Mouse (Mus musculus): Measurements from ENCODE around the gene Ephb2. TPM values are rescaled to one million over a fixed set of nuclear protein-coding genes. Genes with fewer than 3 reads are reported as not detected.

Gene Ephb2
- total and polyA plus RNA-seq, 3 experiments: 0.08 TPM; not detected in 2

DNA sequence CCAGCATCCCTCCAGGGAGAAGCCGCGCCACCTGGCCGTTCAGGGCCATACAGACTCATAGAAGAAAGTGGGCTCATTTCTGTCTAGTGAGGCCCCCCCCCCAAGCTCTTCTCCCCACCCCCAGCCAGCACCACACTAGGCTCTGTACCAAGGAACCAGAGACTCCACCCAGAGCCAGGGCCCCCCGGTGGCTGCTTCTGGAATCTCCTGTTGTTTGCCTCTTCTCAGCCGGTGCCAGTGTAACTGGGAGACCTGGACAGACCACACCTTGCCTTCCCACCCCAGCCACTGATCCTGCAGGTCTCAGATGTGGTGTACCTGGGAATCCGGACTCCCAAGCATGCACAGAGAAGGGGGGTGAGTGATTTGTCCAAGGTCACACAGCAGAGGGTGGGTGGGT is 151.3 kb downstream of the Ephb2 start:
- dilution Hi-C loops (cut with MboI; ENCODE audit: extremely low pct_ligation_motif_present, extremely low pct_unique_long_range_greater_than_20kb, low sequenced_read_pairs) (no loop called here), in situ Hi-C loops (cut with MboI; ENCODE audit: low pct_ligation_motif_present, low pct_unique_long_range_greater_than_20kb, low sequenced_read_pairs) (no loop called here)
- TF ChIP-seq UBTF (IDR thresholded peaks at IDR 0.05; ENCODE audit: low read depth, low read length) (no peak), CTCF (conservative IDR thresholded peaks at IDR 0.05 in 1 of 2, IDR thresholded peaks at IDR 0.05 in 1 of 2; ENCODE audit: low read depth in 2 of 2, low read length in 2 of 2) (peak in 1 of 2 experiments; percentile 32; a peak in 2 of 4 replicates), SMC3 (IDR thresholded peaks at IDR 0.05; ENCODE audit: low read depth, low read length) (peak; percentile 14; the same call in 1 of the 2 replicates)
- Histone ChIP-seq H3K27me3 (replicated peaks) (peaks cover 10% of the 10 kb centered on the region), H3K4me1 (ENCODE audit: control insufficient read depth in 1 of 2, insufficient read depth in 2 of 2) (peaks cover 0 to 54% of the 10 kb centered on the region in 2 experiments; a peak in 2 of 4 replicates), H3K79me2 (replicated peaks; ENCODE audit: control insufficient read depth, extremely low read depth, insufficient read depth, poor library complexity, severe bottlenecking) (no peaks in the 10 kb centered on the region), H3K4me3 (replicated peaks in 1 of 3; ENCODE audit: low read depth in 2 of 3, low read length in 2 of 3, poor library complexity in 1 of 3) (no peak overlapping the region), H3K9me3 (replicated peaks; ENCODE audit: low read length) (no peaks in the 10 kb centered on the region), H3K36me3 (replicated peaks in 1 of 2; ENCODE audit: control insufficient read depth in 1 of 2, insufficient read depth in 1 of 2, low read length in 1 of 2) (no peaks in the 10 kb centered on the region), H3K27ac (ENCODE audit: insufficient read depth, low read depth) (no peak overlapping the region), H3K9ac (ENCODE audit: insufficient read depth, low read depth) (no peak overlapping the region), H3K4me2 (ENCODE audit: insufficient read depth, low read depth, poor library complexity, severe bottlenecking) (no peak overlapping the region)
- DNase-seq (ENCODE audit: extremely low read depth): no peak

DNA sequence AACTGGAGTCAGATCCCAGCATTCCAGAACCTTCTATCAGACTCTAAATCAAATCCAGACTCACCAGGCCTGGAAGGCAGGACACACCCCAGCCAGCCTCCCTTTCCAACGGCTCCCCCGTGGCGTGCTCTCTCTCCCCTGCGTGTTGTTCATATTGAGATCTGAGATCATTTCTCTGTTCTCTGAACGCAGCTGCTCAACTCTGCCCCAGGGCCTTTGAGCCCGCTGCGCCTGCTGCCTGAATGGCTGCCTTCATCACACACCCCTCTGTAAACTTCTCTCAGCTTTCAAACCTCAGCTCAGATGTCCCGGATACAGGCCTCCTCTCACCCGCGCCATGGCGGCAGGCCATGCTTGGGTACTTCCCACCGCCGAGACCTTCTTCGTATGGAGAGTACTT is 155.1 kb downstream of the Ephb2 start:
- no peak overlapping the region for H3K27ac ChIP-seq (ENCODE audit: insufficient read depth, low read depth)
- DNase-seq (ENCODE audit: extremely low read depth): no peak
- dilution Hi-C loops (cut with MboI; ENCODE audit: extremely low pct_ligation_motif_present, extremely low pct_unique_long_range_greater_than_20kb, low sequenced_read_pairs) (no loop called here), in situ Hi-C loops (cut with MboI; ENCODE audit: low pct_ligation_motif_present, low pct_unique_long_range_greater_than_20kb, low sequenced_read_pairs) (no loop called here)
- no peak for TF ChIP-seq RCOR1 (conservative IDR thresholded peaks at IDR 0.05; ENCODE audit: low read depth, low read length)
- no peak for TF ChIP-seq MAZ (IDR thresholded peaks at IDR 0.05; ENCODE audit: low read depth, low read length)
- TF ChIP-seq JUN (IDR thresholded peaks at IDR 0.05; ENCODE audit: insufficient read depth, low read depth, low read length): no peak
- TF ChIP-seq ETS1 (conservative IDR thresholded peaks at IDR 0.05; ENCODE audit: low read depth, low read length): no peak
- no peak for TF ChIP-seq MAX (IDR thresholded peaks at IDR 0.05; ENCODE audit: low read length)
- no peak for TF ChIP-seq RAD21 (IDR thresholded peaks at IDR 0.05; ENCODE audit: low read depth, low read length)
- H3K27me3 ChIP-seq (replicated peaks): peaks cover 32% of the 10 kb centered on the region
- H3K4me2 ChIP-seq (ENCODE audit: insufficient read depth, low read depth, poor library complexity, severe bottlenecking): no peak overlapping the region
- H3K4me3 ChIP-seq (replicated peaks in 1 of 3; ENCODE audit: low read depth in 2 of 3, low read length in 2 of 3, poor library complexity in 1 of 3): no peak overlapping the region
- peaks cover 0 to 37% of the 10 kb centered on the region in 2 experiments; a peak in 2 of 4 replicates for H3K4me1 ChIP-seq (ENCODE audit: control insufficient read depth in 1 of 2, insufficient read depth in 2 of 2)
- no peaks in the 10 kb centered on the region for H3K36me3 ChIP-seq (replicated peaks in 1 of 2; ENCODE audit: control insufficient read depth in 1 of 2, insufficient read depth in 1 of 2, low read length in 1 of 2)
- H3K9me3 ChIP-seq (replicated peaks; ENCODE audit: low read length): no peaks in the 10 kb centered on the region
- no peak overlapping the region for H3K9ac ChIP-seq (ENCODE audit: insufficient read depth, low read depth)
- H3K79me2 ChIP-seq (replicated peaks; ENCODE audit: control insufficient read depth, extremely low read depth, insufficient read depth, poor library complexity, severe bottlenecking): no peaks in the 10 kb centered on the region

DNA sequence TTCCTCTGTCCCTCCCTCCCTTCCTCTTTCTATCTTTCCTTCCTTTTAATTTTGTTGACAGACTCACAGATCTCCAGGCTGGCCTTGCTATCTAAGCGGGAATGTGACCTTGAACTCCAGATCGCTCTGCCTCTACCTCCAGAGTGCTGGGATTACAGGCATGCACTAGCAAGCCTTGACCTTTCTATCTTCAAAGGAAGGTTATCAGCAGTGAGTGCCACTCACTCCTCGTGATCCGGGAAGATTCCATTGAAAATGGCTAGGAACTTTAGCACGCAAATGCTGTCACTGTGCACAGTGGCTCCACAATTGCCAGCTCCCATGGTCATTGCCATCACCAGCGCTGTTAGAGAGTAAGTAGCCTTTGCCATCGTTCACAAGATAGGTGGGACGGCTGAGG is 156.6 kb downstream of the Ephb2 start:
- peaks cover 0 to 32% of the 10 kb centered on the region in 2 experiments; a peak in 2 of 4 replicates for H3K4me1 ChIP-seq (ENCODE audit: control insufficient read depth in 1 of 2, insufficient read depth in 2 of 2)
- no peak overlapping the region for H3K4me3 ChIP-seq (replicated peaks in 1 of 3; ENCODE audit: low read depth in 2 of 3, low read length in 2 of 3, poor library complexity in 1 of 3)
- no peak overlapping the region for H3K4me2 ChIP-seq (ENCODE audit: insufficient read depth, low read depth, poor library complexity, severe bottlenecking)
- H3K27me3 ChIP-seq (replicated peaks): peaks cover 46% of the 10 kb centered on the region
- no peak for DNase-seq (ENCODE audit: extremely low read depth)
- TF ChIP-seq PAX5 (IDR thresholded peaks at IDR 0.05; ENCODE audit: low read length): no peak
- TF ChIP-seq ZKSCAN1 (IDR thresholded peaks at IDR 0.05; ENCODE audit: borderline replicate concordance, low read depth, low read length): no peak
- no peak for TF ChIP-seq POLR2A (IDR thresholded peaks at IDR 0.05; ENCODE audit: low read depth, low read length)
- no peak for TF ChIP-seq USF1 (IDR thresholded peaks at IDR 0.05; ENCODE audit: low read depth, low read length)
- no peak for TF ChIP-seq MXI1 (IDR thresholded peaks at IDR 0.05; ENCODE audit: low read depth, low read length)
- TF ChIP-seq MAZ (IDR thresholded peaks at IDR 0.05; ENCODE audit: low read depth, low read length): no peak
- no peak for TF ChIP-seq JUND (conservative IDR thresholded peaks at IDR 0.05; ENCODE audit: low read depth, low read length)
- TF ChIP-seq SMC3 (IDR thresholded peaks at IDR 0.05; ENCODE audit: low read depth, low read length): no peak
- no peak for TF ChIP-seq EP300 (IDR thresholded peaks at IDR 0.05; ENCODE audit: low read length)
- no peak for TF ChIP-seq POLR2AphosphoS2 (IDR thresholded peaks at IDR 0.05; ENCODE audit: low read depth, low read length)
- no peak for TF ChIP-seq ZC3H11A (IDR thresholded peaks at IDR 0.05; ENCODE audit: low read depth, low read length)
- TF ChIP-seq TCF12 (IDR thresholded peaks at IDR 0.05; ENCODE audit: low read depth, low read length): no peak
- TF ChIP-seq BHLHE40 (IDR thresholded peaks at IDR 0.05; ENCODE audit: low read depth, low read length): no peak
- no peaks in the 10 kb centered on the region for H3K79me2 ChIP-seq (replicated peaks; ENCODE audit: control insufficient read depth, extremely low read depth, insufficient read depth, poor library complexity, severe bottlenecking)
- in situ Hi-C loops (cut with MboI; ENCODE audit: low pct_ligation_motif_present, low pct_unique_long_range_greater_than_20kb, low sequenced_read_pairs) (loop anchor here (5.0 kb wide), 1 partner anchor 163 kb away; no protein-coding TSS in a partner anchor), dilution Hi-C loops (cut with MboI; ENCODE audit: extremely low pct_ligation_motif_present, extremely low pct_unique_long_range_greater_than_20kb, low sequenced_read_pairs) (no loop called here)
- no peaks in the 10 kb centered on the region for H3K36me3 ChIP-seq (replicated peaks in 1 of 2; ENCODE audit: control insufficient read depth in 1 of 2, insufficient read depth in 1 of 2, low read length in 1 of 2)
- no peaks in the 10 kb centered on the region for H3K9me3 ChIP-seq (replicated peaks; ENCODE audit: low read length)
- no peak overlapping the region for H3K9ac ChIP-seq (ENCODE audit: insufficient read depth, low read depth)
- H3K27ac ChIP-seq (ENCODE audit: insufficient read depth, low read depth): no peak overlapping the region
